ENCODE assay signal across 8 mouse cellular contexts in genomic region chr13:47194695-47195094, GRCm38 (mm10).
DNase-seq lines count a peak whose midpoint lies in the region; ATAC-seq lines count a peak whose summit lies in the region.

No protein-coding gene starts in this region.

- no peak for DNase-seq in kidney, adult 9 months
- no peak for DNase-seq in adrenal gland, adult 18-20 months (ENCODE audit: low spot score in 2 of 2)
- DNase-seq in frontal cortex, postnatal 25 days (ENCODE audit: low spot score in 2 of 2) = no peak
- no peak for DNase-seq in gastrocnemius, adult 8-10 months (ENCODE audit: low spot score in 2 of 2)

- ATAC-seq in kidney, embryonic 16.5 days (ENCODE audit: low FRiP score, low TSS enrichment) = no peak
- ATAC-seq in embryonic facial prominence, embryonic 12.5 days (ENCODE audit: insufficient number of reproducible peaks, insufficient read depth, low FRiP score, low TSS enrichment) = no peak
- ATAC-seq in hindbrain, embryonic 16.5 days = no peak
- no peak for ATAC-seq in midbrain, embryonic 16.5 days

- no peaks in the 10 kb centered on the region for H3K9me3 ChIP-seq in kidney, embryonic 16.5 days (ENCODE audit: low read length)
- H3K9me3 ChIP-seq in embryonic facial prominence, embryonic 12.5 days = no peaks in the 10 kb centered on the region
- H3K9me3 ChIP-seq in hindbrain, embryonic 16.5 days (ENCODE audit: control insufficient read depth, low read length) = no peaks in the 10 kb centered on the region
- H3K9me3 ChIP-seq in midbrain, embryonic 16.5 days (replicated peaks; ENCODE audit: control insufficient read depth, low read length, poor library complexity, severe bottlenecking) = no peaks in the 10 kb centered on the region

- H3K9ac ChIP-seq in kidney, embryonic 16.5 days (replicated peaks; ENCODE audit: low read length) = no peak overlapping the region
- no peak overlapping the region for H3K9ac ChIP-seq in embryonic facial prominence, embryonic 12.5 days
- H3K9ac ChIP-seq in hindbrain, embryonic 16.5 days (ENCODE audit: low read depth, low read length) = no peak overlapping the region
- no peak overlapping the region for H3K9ac ChIP-seq in midbrain, embryonic 16.5 days (ENCODE audit: low read depth, low read length)

- WGBS in kidney, embryonic 16.5 days = 15% methylated on average over 11 of the region's 11 CpGs
- 19% methylated on average over 11 of the region's 11 CpGs for WGBS in embryonic facial prominence, embryonic 12.5 days
- 26% methylated on average over 11 of the region's 11 CpGs for whole genome bisulfite sequencing in hindbrain, embryonic 16.5 days
- 34% methylated on average over 11 of the region's 11 CpGs for WGBS in midbrain, embryonic 16.5 days

- H3K36me3 ChIP-seq in kidney, embryonic 16.5 days (ENCODE audit: insufficient read depth, low read length) = no peaks in the 10 kb centered on the region
- H3K36me3 ChIP-seq in embryonic facial prominence, embryonic 12.5 days = no peaks in the 10 kb centered on the region
- no peaks in the 10 kb centered on the region for H3K36me3 ChIP-seq in hindbrain, embryonic 16.5 days (ENCODE audit: control insufficient read depth, insufficient read depth, low read length)
- H3K36me3 ChIP-seq in midbrain, embryonic 16.5 days (ENCODE audit: control insufficient read depth, insufficient read depth, low read length) = no peaks in the 10 kb centered on the region

- peak overlapping the region; percentile 55 for H3K4me3 ChIP-seq in kidney, embryonic 16.5 days (ENCODE audit: low read length)
- H3K4me3 ChIP-seq in embryonic facial prominence, embryonic 12.5 days = peak overlapping the region; percentile 46; the same call in 1 of the 2 replicates
- H3K4me3 ChIP-seq in hindbrain, embryonic 16.5 days (ENCODE audit: low read length) = peak overlapping the region; percentile 57
- H3K4me3 ChIP-seq in midbrain, embryonic 16.5 days (ENCODE audit: low read depth, low read length) = peak overlapping the region; percentile 47

- peak overlapping the region; percentile 84 for H3K4me2 ChIP-seq in kidney, embryonic 16.5 days (replicated peaks; ENCODE audit: low read depth, low read length)
- peak overlapping the region; percentile 85 for H3K4me2 ChIP-seq in embryonic facial prominence, embryonic 12.5 days (replicated peaks)
- H3K4me2 ChIP-seq in hindbrain, embryonic 16.5 days (ENCODE audit: low read length) = peak overlapping the region; percentile 94
- H3K4me2 ChIP-seq in midbrain, embryonic 16.5 days (ENCODE audit: low read length) = peak overlapping the region; percentile 80; the same call in 1 of the 2 replicates

- no peak overlapping the region for H3K27ac ChIP-seq in kidney, embryonic 16.5 days (ENCODE audit: low read length)
- no peak overlapping the region for H3K27ac ChIP-seq in embryonic facial prominence, embryonic 12.5 days
- no peak overlapping the region for H3K27ac ChIP-seq in hindbrain, embryonic 16.5 days (ENCODE audit: low read depth, low read length)
- no peak overlapping the region for H3K27ac ChIP-seq in midbrain, embryonic 16.5 days (ENCODE audit: low read length)

- H3K27me3 ChIP-seq in kidney, embryonic 16.5 days (ENCODE audit: insufficient read depth, low read length) = peaks cover 18% of the 10 kb centered on the region
- peaks cover 21% of the 10 kb centered on the region; the same call in 1 of the 2 replicates for H3K27me3 ChIP-seq in embryonic facial prominence, embryonic 12.5 days
- H3K27me3 ChIP-seq in hindbrain, embryonic 16.5 days (replicated peaks; ENCODE audit: control insufficient read depth, insufficient read depth, low read length) = peaks cover 3% of the 10 kb centered on the region
- H3K27me3 ChIP-seq in midbrain, embryonic 16.5 days (ENCODE audit: control insufficient read depth, insufficient read depth, low read depth, low read length) = peaks cover 2% of the 10 kb centered on the region; the same call in 1 of the 2 replicates

- H3K4me1 ChIP-seq in kidney, embryonic 16.5 days (ENCODE audit: insufficient read depth, low read length) = peaks cover 12% of the 10 kb centered on the region; the same call in 1 of the 2 replicates
- no peaks in the 10 kb centered on the region for H3K4me1 ChIP-seq in embryonic facial prominence, embryonic 12.5 days
- peaks cover 3% of the 10 kb centered on the region; the same call in 1 of the 2 replicates for H3K4me1 ChIP-seq in hindbrain, embryonic 16.5 days (ENCODE audit: control insufficient read depth, insufficient read depth, low read depth, low read length)
- peaks cover 4% of the 10 kb centered on the region; the same call in 1 of the 2 replicates for H3K4me1 ChIP-seq in midbrain, embryonic 16.5 days (ENCODE audit: control insufficient read depth, insufficient read depth, low read length)
